Mouse (Mus musculus): ENCODE data around the gene Trmo.

DNA sequence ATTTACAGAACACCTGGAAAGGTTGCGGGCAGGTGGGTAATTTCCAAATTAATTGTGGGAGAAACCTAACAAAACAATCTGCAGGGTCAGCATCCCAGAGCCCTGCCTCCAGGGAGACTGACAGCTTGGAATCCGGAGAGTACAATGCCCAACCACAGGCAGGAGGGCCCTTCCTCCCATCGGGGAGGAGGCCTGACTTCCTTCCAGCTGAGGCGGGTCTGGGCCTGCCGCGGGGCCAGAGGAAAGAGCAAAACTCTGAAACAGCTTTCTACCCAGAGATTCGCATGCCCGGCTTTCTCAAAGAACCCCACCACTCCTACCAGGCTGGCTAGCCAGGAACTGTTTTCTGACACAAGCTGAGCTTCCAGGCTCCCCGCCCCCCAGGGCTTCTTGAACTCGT is 36.2 kb downstream of the Trmo start:
- no peak for TF ChIP-seq CTCF (IDR thresholded peaks at IDR 0.05; ENCODE audit: low read depth)
- no peak for TF ChIP-seq EP300 (optimal IDR thresholded peaks at IDR 0.05)
